Mouse (Mus musculus) spleen, adult 2 months (tissue): Measurements from ENCODE around the gene Chchd1.

Experiments
- CTCF ChIP-seq: fragments of 200-500 bp; IDR thresholded peaks from 2 replicates; pipeline ENCODE4 v1.5.1; 2011; ENCODE audit warnings: mild to moderate bottlenecking, inconsistent platforms; ENCODE audit not compliant: insufficient read depth, insufficient read length, insufficient replicate concordance; ENCODE audit errors: extremely low read depth
- POLR2A ChIP-seq: fragments of 200-500 bp; IDR thresholded peaks from 2 replicates; pipeline ENCODE4 v1.6.1; 2011; ENCODE audit warnings: low read depth, low read length, inconsistent platforms

DNA sequence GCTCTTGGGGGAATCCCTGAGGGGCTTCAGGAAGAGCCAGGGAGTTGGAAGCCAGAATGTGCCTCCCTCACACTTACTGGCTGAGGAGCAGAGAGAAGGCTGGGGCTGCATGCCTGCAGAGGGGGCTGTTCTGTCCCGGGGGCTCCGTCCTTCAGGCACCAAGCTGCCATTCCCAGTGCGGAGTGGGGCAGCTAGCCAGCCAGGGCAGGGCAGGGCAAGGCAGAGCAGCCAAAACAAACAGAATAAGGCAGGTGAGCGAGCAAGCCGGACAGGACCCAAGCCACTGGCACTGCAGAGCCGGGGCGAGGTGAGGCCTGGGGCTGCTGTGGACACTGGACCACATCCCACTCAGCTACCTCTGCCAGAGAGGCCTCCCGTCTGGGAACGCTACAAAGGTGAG is 38.5 kb downstream of the Chchd1 start:
- TF ChIP-seq POLR2A, result no peak
- TF ChIP-seq CTCF, result no peak
